ENCODE assay signal across 35 mouse cellular contexts in the genomic region with DNA sequence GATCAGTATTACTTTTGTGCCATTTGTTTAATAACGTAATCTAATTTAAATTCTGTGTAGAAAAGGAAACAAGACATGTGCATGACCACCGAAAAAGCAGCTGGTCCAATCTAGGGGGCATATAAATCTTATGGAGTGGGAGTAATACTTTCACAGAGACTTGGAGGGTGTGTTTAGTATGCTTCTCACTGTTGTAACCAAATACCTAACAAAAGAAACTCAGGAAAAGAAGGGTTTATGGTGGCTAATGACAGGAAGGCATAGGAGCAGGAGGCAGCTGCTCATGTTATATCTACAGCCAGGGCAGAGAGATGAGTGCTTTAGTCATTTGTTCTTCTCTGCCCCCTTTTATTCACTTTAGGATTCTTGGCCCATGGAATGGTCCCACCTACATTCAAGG. TPM values are rescaled to one million over a fixed set of nuclear protein-coding genes. Genes with fewer than 3 reads are reported as not detected.
"Had no signal": no experiment of that assay in that cellular context is flagged by ENCODE, and none has a peak within 500 bp of the region (broad histone marks: within the 10 kb centered on the region; RNA-seq: fewer than 3 reads in every experiment).

No protein-coding gene starts in this region.

- H3K4me3 ChIP-seq: heart, embryonic 10.5 days; heart, embryonic 12.5 days; heart, embryonic 13.5 days; heart, embryonic 15.5 days; hindbrain, embryonic 10.5 days; hindbrain, embryonic 12.5 days; hindbrain, embryonic 13.5 days; hindbrain, embryonic 15.5 days; intestine, embryonic 15.5 days; layer of hippocampus, adult 2 months; left cerebral cortex, adult 2 months had no signal

- H3K4me2 ChIP-seq: heart, embryonic 11.5 days; heart, embryonic 12.5 days; heart, embryonic 13.5 days; heart, embryonic 15.5 days; hindbrain, embryonic 12.5 days; hindbrain, embryonic 13.5 days; hindbrain, embryonic 14.5 days; hindbrain, embryonic 15.5 days; intestine, embryonic 15.5 days had no signal

- ATAC-seq: hindbrain, embryonic 16.5 days; hindbrain, postnatal 0 days; inflammation-experienced regulatory T-cells, adult 6 months; intestine, embryonic 15.5 days; intestine, embryonic 16.5 days; intestine, postnatal 0 days had no signal

- H3K9ac ChIP-seq: heart, embryonic 12.5 days; heart, embryonic 13.5 days; heart, embryonic 15.5 days; hindbrain, embryonic 12.5 days; hindbrain, embryonic 13.5 days; hindbrain, embryonic 14.5 days; hindbrain, embryonic 15.5 days; intestine, embryonic 15.5 days had no signal

- H3K27me3 ChIP-seq: heart, embryonic 15.5 days; hindbrain, embryonic 12.5 days; hindbrain, embryonic 13.5 days; hindbrain, embryonic 15.5 days; intestine, embryonic 15.5 days had no signal

- H3K36me3 ChIP-seq: heart, embryonic 10.5 days; heart, embryonic 12.5 days; heart, embryonic 13.5 days; heart, embryonic 15.5 days; hindbrain, embryonic 10.5 days; hindbrain, embryonic 12.5 days; hindbrain, embryonic 13.5 days; hindbrain, embryonic 15.5 days; intestine, embryonic 15.5 days had no signal

- H3K9me3 ChIP-seq: heart, embryonic 10.5 days; heart, embryonic 12.5 days; heart, embryonic 13.5 days; heart, embryonic 15.5 days; hindbrain, embryonic 10.5 days; hindbrain, embryonic 12.5 days; hindbrain, embryonic 13.5 days; hindbrain, embryonic 15.5 days; intestine, embryonic 15.5 days had no signal

- H3K27ac ChIP-seq: heart, embryonic 10.5 days; heart, embryonic 13.5 days; heart, embryonic 15.5 days; hindbrain, embryonic 10.5 days; hindbrain, embryonic 12.5 days; hindbrain, embryonic 13.5 days; hindbrain, embryonic 14.5 days; hindbrain, embryonic 15.5 days; hindbrain, postnatal 0 days; intestine, embryonic 15.5 days; layer of hippocampus, adult 2 months; left cerebral cortex, adult 2 months had no signal

- H3K4me1 ChIP-seq: heart, embryonic 10.5 days; heart, embryonic 12.5 days; heart, embryonic 13.5 days; heart, embryonic 15.5 days; hindbrain, embryonic 10.5 days; hindbrain, embryonic 12.5 days; hindbrain, embryonic 13.5 days; hindbrain, embryonic 15.5 days; intestine, embryonic 15.5 days had no signal

- DNase-seq: heart, postnatal 10 days; heart, postnatal 14 days; heart, postnatal 36 days; heart, postnatal 4 days; kidney, adult 11 months; kidney, adult 18-20 months; kidney, adult 2 months; kidney, adult 8-10 months; kidney, postnatal 10 days; kidney, postnatal 14 days; kidney, postnatal 25 days; kidney, postnatal 36 days; kidney, postnatal 4 days; layer of hippocampus, adult 9-11 months; layer of hippocampus, postnatal 36 days had no signal

RNA-seq across cellular contexts. Expression of gene Tnfsf8, which starts 15.6 kb away (rescaled TPM):
- polyA plus RNA-seq: heart, embryonic 10.5 days; heart, embryonic 11.5 days; heart, embryonic 12.5 days; heart, embryonic 13.5 days; heart, postnatal 0 days; hindbrain, embryonic 10.5 days; hindbrain, embryonic 11.5 days; hindbrain, embryonic 12.5 days; hindbrain, embryonic 14.5 days; hindbrain, embryonic 15.5 days had no signal
